Mouse (Mus musculus) NIH3T3 (cell line): Measurements from ENCODE around the gene Slc35f6.
"Not testable (repeated sequence)": the region's sequence is repeated elsewhere in the genome, so short reads cannot be mapped to it uniquely, and the experiment has no call there.

Source experiments
- DNase-seq: peaks from one replicate; pipeline ENCODE4 v3.0.0-alpha.2; 2012; ENCODE audit warnings: low read depth

The Slc35f6 gene

GRCm38 (mm10) chr5:30655526-30656195, 7.9 kb downstream of the Slc35f6 start:
- DNase-seq: no peak

DNA sequence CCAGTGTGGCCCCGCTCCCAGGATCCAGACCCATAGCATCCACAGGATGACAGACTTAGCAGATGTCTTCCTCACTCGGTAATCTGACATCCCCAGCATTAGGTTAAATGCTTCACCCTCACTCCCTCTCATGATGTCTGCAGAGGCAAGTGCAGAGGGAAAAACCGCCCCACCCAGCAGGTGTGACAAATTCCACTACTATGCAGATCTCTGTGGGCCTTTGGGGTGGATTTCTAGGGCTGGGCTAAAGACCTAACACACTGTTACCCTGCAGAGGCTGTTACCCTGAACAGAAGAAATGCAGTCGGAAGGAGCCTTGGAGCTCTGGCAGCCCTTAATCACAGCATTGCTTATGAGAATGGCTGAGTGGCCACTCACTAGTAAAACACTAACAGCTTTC, 11.3 kb downstream of the Slc35f6 start:
- no peak for DNase-seq

GRCm38 (mm10) chr5:30660278-30660677, 12.5 kb downstream of the Slc35f6 start:
- no peak for DNase-seq

DNA sequence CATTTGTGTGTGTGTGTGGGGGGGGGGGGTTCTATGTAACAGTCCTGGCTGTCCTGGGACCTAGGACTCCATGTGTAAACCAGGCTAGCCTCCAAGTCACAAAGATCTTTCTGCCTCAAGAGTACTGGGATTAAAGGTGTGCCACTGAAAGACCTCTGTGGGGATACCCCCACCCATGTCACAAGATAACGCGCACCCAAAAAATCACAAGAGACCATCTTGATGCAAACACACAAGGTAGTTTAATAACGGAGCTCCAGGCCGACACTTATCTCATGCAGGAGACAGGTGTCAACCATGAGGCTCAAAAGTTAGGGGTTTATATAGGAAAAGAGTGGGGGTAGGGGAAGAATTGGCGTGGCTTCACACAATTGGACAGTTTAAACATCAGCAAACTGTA, 13.1 kb downstream of the Slc35f6 start:
- no peak for DNase-seq

GRCm38 (mm10) chr5:30665360-30665759, 17.6 kb downstream of the Slc35f6 start:
- DNase-seq: no peak

DNA sequence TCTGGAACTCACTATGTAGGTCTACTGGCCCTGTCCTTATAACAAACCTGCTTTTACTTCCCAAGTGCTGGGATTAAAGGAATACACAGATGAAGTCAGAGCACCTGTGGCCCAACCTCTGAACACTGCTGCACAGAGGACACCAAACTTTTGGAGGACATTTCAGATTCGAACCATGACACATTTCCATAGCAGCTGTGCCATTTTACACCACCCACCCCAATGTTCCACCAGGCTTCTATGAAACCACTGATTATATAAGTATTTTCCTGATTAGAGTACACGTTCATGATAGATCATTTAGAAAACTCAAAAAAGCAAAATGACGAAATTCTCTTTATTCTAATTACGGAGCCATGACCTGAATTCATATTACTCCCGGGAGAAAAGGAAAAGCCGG, 18.2 kb downstream of the Slc35f6 start:
- peak; percentile 6 for DNase-seq

GRCm38 (mm10) chr5:30666391-30667195, 18.9 kb downstream of the Slc35f6 start, which contains the start of gene Cenpa:
Gene Cenpa, plus strand, starts transcription at chr5:30666777.
- DNase-seq: peak; percentile 97

GRCm38 (mm10) chr5:30667215-30667614, 19.5 kb downstream of the Slc35f6 start:
- peak; percentile 10 for DNase-seq

- no peak for DNase-seq
Observed at GRCm38 (mm10) chr5:30667686-30668085, 20.0 kb downstream of the Slc35f6 start.

GRCm38 (mm10) chr5:30668637-30669495, 21.1 kb downstream of the Slc35f6 start:
- peak; percentile 7 for DNase-seq

DNA sequence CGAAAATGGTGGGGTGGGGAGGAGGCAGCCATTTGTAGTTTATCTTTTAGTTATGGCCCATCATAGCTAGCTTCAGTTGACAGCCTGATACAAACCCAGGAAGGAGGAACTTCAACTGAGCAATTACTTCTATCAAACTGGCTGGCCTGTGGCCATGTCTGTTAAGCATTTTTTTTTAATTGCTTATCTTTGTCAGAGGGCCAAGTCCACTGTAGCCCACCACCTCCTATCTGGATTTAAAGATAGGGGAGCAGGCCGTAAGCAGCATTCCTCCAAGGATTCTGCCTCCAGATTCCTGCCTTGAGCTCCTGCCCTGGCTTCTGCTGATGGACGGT, 21.7 kb downstream of the Slc35f6 start:
- DNase-seq: no peak

DNA sequence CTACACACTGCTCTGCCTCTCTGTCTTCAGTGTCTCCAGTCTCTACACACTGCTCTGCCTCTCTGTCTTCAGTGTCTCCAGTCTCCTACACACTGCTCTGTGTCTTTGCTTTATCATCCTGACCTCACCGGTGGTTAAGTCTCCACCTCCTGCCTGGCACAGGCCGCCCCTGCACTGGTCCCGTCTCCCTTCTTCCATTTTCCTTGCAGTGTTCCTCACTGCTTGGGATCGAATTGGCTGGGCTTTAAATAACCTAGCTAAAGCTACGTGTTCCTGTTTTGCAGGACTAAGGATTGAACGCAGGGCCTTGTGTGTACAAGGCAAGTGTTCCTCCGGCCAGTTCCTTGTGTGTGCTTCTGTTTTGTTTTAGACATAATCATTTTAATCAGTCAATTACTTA, 22.4 kb downstream of the Slc35f6 start:
- DNase-seq: no peak

GRCm38 (mm10) chr5:30674001-30674400, 26.3 kb downstream of the Slc35f6 start:
- no peak for DNase-seq

DNA sequence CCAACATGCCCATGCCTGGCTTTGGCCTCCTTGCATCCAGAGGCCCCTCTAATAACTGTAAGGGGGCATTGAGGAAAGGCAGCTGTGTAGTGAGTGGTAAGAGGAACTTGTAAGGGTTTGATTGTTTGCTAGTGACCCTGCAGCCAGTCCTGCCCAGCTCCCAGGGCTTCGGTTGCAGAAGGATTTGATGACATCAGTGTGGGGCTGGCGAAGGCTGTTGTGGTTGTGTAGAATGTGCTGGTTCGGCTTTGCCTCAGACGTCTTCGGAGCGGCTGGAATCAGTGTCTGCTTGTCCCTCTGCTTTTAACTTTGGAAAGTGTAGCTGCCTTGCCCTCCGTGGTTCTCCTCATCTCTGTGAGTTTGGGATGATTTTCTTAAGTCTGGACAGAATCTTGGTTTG, 29.1 kb downstream of the Slc35f6 start:
- no peak for DNase-seq

- not testable (repeated sequence) for DNase-seq
Observed at GRCm38 (mm10) chr5:30678069-30678468, 30.3 kb downstream of the Slc35f6 start.

GRCm38 (mm10) chr5:30678722-30679296, 31.1 kb downstream of the Slc35f6 start:
- no peak for DNase-seq

DNA sequence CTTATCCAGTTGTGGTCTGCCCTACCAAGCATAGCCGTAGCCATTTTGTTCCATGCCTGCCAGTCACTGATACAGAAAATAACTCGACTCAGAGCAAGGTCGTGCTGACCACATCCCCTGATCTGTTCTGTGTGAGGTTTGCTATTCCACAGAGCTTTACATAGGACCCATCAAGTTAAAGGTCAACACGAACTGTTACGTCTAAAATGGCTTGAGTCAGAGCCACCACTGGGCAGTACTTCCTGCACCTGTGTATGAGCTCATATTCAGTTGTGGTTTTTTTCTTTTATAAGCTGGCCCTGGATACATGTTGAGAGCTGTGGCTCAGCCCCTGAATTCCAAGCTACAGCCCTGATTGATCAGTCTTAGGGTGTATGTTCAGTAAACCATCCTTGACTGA, 31.9 kb downstream of the Slc35f6 start:
- no peak for DNase-seq

DNA sequence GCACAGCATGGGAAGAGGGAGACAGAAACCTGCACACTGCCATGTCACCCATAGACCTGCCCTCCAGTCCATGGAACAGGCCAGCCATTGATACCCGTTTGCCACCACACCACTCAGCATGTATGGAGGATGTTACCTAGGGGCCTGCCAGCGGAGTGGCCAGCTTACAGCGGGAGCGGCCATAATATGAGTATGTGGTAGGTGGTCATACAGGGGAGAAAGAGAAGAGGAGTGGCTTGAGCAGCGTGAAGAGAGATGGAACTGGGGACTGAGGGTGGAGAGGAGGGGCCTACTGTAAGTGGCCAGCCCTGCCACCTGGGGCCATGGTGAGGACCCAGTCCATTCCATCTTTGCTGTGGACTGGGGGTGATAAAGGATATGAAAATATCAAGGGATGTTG, 34.2 kb downstream of the Slc35f6 start:
- DNase-seq: no peak

DNA sequence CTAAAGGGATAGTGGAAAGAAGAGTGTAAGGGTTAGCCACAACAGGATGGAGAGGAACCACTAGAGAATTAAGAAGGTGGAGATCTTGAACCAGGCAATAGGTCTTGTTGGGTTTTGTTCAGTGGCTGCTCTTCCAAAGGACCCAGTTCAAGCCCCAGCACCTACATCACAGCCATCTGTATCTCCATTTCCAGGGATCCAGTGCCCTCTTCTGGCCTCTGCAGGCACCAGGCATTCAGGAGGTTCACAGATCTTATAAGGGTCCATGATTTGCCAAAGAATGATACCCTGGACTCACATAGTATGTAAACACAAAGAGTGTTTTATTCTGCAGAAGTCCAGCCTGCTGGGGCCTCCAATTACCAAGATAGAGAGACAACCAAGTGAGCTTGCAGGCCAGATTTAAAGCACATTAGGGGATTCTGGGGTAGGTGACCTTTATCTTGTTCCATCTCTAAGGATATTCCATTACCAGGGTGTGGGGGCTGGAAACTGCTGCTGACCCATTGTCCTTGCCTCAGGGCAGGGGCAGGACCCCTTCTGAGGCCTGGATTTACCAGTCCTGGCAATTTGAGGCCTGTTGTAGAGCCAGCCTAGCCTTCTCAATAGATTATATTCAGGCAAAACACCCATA, 35.4 kb downstream of the Slc35f6 start:
- DNase-seq: peak; percentile 25

- peak; percentile 15 for DNase-seq
Observed at GRCm38 (mm10) chr5:30683993-30684392, 36.3 kb downstream of the Slc35f6 start.

- peak; percentile 47 for DNase-seq
Observed at GRCm38 (mm10) chr5:30686781-30687180, 39.0 kb downstream of the Slc35f6 start.
